Mouse (Mus musculus): ENCODE data around the gene Mrpl58. TPM values are rescaled to one million over a fixed set of nuclear protein-coding genes. Genes with fewer than 3 reads are reported as not detected.

The Mrpl58 gene
- polyA plus RNA-seq (2015; fragmentation: Nextera tagmentation; extraction: Ambion mirVana), result 225 and 232 TPM in 2 replicates

DNA sequence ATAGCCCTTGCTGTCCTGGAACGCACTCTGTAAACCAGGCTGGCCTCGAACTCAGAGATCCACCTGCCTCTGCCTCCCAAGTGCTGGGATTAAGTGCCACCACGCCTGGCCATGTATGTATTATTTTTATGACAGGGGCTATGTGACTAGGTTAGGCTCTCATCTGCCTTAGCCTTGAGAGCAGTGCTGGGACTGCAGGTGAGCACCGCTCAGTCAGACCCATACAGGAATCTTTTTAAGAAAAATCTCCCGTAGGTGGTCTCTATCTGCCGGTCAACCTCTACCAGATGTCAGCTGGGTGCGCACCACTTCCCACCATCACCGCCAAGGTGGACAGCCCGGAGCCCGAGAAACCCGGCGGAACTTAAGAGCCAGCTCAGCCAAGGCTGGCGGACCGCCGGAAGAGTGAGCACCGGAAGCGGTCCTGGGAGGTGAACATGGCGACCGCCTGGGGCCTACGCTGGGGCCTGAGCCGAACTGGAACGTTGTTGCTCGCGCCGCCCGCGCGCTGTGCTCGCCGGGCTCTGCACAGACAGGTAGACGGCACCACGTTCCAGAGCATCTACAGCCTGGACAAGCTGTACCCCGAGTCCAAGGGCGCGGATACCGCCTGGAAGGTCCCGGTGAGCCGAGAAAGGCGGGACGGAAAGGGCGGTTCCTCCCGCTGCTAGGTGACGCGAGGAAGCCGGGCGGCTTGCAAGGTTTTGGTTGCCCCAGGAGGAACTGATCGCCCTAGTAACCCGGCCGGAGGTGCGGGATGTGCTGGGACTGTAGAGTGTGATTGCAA lies at the start of gene Mrpl58:
Gene Mrpl58, plus strand, starts transcription at position 415 of the 787 bp plus-strand sequence.
- WGBS, result 2% methylated on average over 50 of the region's 50 CpGs
- Histone ChIP-seq H3K27me3 (ENCODE audit: insufficient read depth, low read length) (no peaks in the 10 kb centered on the region), H3K4me3 (replicated peaks; ENCODE audit: low read depth, low read length) (peak within 1 kb of the TSS; percentile 84), H3K36me3 (ENCODE audit: insufficient read depth, low read length) (0 out of 2 replicates have a peak, but pooled peaks cover 6% of the 10 kb centered on the region), H3K9me3 (replicated peaks; ENCODE audit: low read length) (no peaks in the 10 kb centered on the region), H3K4me2 (ENCODE audit: low read length) (peak within 1 kb of the TSS; percentile 90), H3K4me1 (replicated peaks; ENCODE audit: insufficient read depth, low read length) (peaks cover 8% of the 10 kb centered on the region; the same call in 1 of the 2 replicates), H3K9ac (ENCODE audit: low read depth, low read length) (peak within 1 kb of the TSS; percentile 92), H3K27ac (peak within 1 kb of the TSS; percentile 82)
- ATAC-seq (replicated peaks; ENCODE audit: low FRiP score, low read depth), result peak; percentile 87
- DNase-seq (ENCODE audit: low spot score), result peak; percentile 91
- no peak for TF ChIP-seq CTCF (IDR thresholded peaks at IDR 0.05; ENCODE audit: low read depth)

DNA sequence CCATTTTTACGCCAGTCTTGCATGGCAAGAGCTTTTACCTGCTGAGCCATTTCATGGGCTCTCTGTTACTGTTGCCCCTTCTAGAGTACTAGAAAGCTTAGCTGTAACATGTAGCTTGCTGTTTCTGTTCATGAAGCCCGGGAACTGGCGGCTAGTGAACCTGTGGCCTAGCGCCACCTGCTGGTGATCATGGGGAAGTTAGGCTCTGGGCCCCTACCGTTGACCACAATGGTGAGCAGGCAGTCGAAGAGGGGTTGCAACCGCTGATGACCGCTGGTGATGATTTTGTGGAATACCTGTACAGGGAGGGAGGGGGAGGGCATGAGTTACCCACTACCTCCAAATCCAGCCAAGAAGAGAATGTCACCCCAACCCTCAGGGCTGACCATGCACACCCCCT lies 49.4 kb upstream of the Mrpl58 start:
- Histone ChIP-seq H3K27me3 (ENCODE audit: insufficient read depth, low read length) (no peaks in the 10 kb centered on the region), H3K27ac (no peak overlapping the region), H3K4me2 (ENCODE audit: low read length) (no peak overlapping the region), H3K4me1 (replicated peaks; ENCODE audit: insufficient read depth, low read length) (0 out of 2 replicates have a peak, but pooled peaks cover 4% of the 10 kb centered on the region), H3K9ac (ENCODE audit: low read depth, low read length) (no peak overlapping the region), H3K9me3 (replicated peaks; ENCODE audit: low read length) (no peaks in the 10 kb centered on the region), H3K4me3 (replicated peaks; ENCODE audit: low read depth, low read length) (no peak overlapping the region), H3K36me3 (ENCODE audit: insufficient read depth, low read length) (no peaks in the 10 kb centered on the region)
- TF ChIP-seq CTCF (IDR thresholded peaks at IDR 0.05; ENCODE audit: low read depth), result peak; percentile 97
- 8% methylated on average over 8 of the region's 8 CpGs for WGBS
- peak; percentile 91 for DNase-seq (ENCODE audit: low spot score)
- ATAC-seq (replicated peaks; ENCODE audit: low FRiP score, low read depth), result 0 out of 2 replicates have a peak, but pooled peaks have one; percentile 4

DNA sequence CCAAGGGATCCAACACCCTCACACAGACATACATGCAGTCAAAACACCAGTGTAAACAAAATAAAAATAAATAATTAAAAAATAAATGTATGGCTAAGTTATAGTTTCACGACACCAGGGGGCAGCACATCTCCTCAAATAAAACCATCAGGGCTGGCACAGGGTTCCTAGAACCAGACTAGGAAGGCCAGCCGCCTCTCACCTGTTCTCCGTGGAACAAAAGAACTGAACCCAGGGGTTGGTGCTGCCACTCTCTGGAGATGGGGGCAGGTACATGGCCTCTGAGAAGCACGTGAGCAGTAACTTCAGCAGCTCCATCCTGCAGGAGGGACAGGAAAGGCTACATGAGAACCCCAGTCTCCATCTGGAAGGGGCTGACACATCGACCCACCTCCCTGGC lies 45.1 kb upstream of the Mrpl58 start:
- peak; percentile 75 for TF ChIP-seq CTCF (IDR thresholded peaks at IDR 0.05; ENCODE audit: low read depth)
- Histone ChIP-seq H3K36me3 (ENCODE audit: insufficient read depth, low read length) (no peaks in the 10 kb centered on the region), H3K27me3 (ENCODE audit: insufficient read depth, low read length) (no peaks in the 10 kb centered on the region), H3K4me1 (replicated peaks; ENCODE audit: insufficient read depth, low read length) (0 out of 2 replicates have a peak, but pooled peaks cover 4% of the 10 kb centered on the region), H3K9ac (ENCODE audit: low read depth, low read length) (no peak overlapping the region), H3K9me3 (replicated peaks; ENCODE audit: low read length) (no peaks in the 10 kb centered on the region), H3K27ac (no peak overlapping the region), H3K4me3 (replicated peaks; ENCODE audit: low read depth, low read length) (no peak overlapping the region), H3K4me2 (ENCODE audit: low read length) (no peak overlapping the region)
- 16% methylated on average over 5 of the region's 5 CpGs for WGBS
- peak; percentile 92 for DNase-seq (ENCODE audit: low spot score)
- 0 out of 2 replicates have a peak, but pooled peaks have one; percentile 37 for ATAC-seq (replicated peaks; ENCODE audit: low FRiP score, low read depth)

DNA sequence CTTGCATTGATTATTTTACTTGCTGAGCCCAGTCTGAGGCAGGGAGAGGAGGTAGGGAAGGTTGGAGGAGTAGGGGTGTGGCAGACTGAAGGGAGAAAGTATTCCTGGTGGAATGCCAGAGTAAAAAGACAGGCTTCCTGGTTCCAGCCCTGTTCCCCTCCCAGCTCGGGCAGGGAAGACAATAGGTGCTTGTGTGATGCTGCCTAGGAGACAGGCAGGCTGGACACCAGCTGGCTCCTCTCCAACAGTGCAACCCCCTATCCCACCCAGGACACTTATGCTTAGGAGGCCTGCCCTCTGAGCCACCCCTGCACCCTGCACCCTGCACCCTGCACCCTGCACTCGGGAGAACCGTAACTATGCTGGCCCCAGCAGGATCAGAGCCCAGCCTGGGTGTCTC lies 44.3 kb upstream of the Mrpl58 start:
- no peak overlapping the region for H3K4me3 ChIP-seq (replicated peaks; ENCODE audit: low read depth, low read length)
- WGBS, result 47% methylated on average over 3 of the region's 3 CpGs
- H3K27ac ChIP-seq, result no peak overlapping the region
- no peaks in the 10 kb centered on the region for H3K36me3 ChIP-seq (ENCODE audit: insufficient read depth, low read length)
- H3K9me3 ChIP-seq (replicated peaks; ENCODE audit: low read length), result no peaks in the 10 kb centered on the region
- no peak overlapping the region; the same call in 1 of the 2 replicates for H3K9ac ChIP-seq (ENCODE audit: low read depth, low read length)
- no peak for DNase-seq (ENCODE audit: low spot score)
- H3K27me3 ChIP-seq (ENCODE audit: insufficient read depth, low read length), result no peaks in the 10 kb centered on the region
- 0 out of 2 replicates have a peak, but pooled peaks cover 4% of the 10 kb centered on the region for H3K4me1 ChIP-seq (replicated peaks; ENCODE audit: insufficient read depth, low read length)
- TF ChIP-seq CTCF (IDR thresholded peaks at IDR 0.05; ENCODE audit: low read depth), result no peak
- H3K4me2 ChIP-seq (ENCODE audit: low read length), result no peak overlapping the region
- no peak for ATAC-seq (replicated peaks; ENCODE audit: low FRiP score, low read depth)

DNA sequence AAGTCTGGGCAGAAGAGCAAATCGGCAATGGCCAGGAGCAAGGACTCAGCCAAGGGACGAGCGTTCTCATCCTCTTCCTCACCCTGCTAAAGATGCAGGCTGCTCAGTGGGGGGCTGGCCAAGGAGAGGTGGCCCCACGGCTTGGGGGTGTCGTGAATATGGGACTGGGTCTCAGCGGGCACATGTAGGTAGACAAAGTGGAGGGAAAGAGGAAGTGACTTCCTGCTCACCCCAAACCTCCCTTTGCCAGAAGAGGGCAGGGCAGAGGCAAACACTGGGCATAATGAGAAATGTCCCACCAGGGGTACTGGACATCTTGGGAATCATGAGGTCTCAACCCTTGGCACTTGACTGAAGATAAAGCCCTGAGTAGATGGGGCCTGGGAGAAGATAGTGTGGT lies 43.8 kb upstream of the Mrpl58 start:
- TF ChIP-seq CTCF (IDR thresholded peaks at IDR 0.05; ENCODE audit: low read depth), result peak; percentile 45
- no peak overlapping the region; the same call in 1 of the 2 replicates for H3K9ac ChIP-seq (ENCODE audit: low read depth, low read length)
- no peak overlapping the region for H3K4me3 ChIP-seq (replicated peaks; ENCODE audit: low read depth, low read length)
- ATAC-seq (replicated peaks; ENCODE audit: low FRiP score, low read depth) (no peak), DNase-seq (ENCODE audit: low spot score) (no peak)
- 0 out of 2 replicates have a peak, but pooled peaks cover 4% of the 10 kb centered on the region for H3K4me1 ChIP-seq (replicated peaks; ENCODE audit: insufficient read depth, low read length)
- H3K4me2 ChIP-seq (ENCODE audit: low read length), result no peak overlapping the region
- no peaks in the 10 kb centered on the region for H3K27me3 ChIP-seq (ENCODE audit: insufficient read depth, low read length)
- no peak overlapping the region for H3K27ac ChIP-seq
- WGBS, result 72% methylated on average over 6 of the region's 6 CpGs
- H3K36me3 ChIP-seq (ENCODE audit: insufficient read depth, low read length), result no peaks in the 10 kb centered on the region
- no peaks in the 10 kb centered on the region for H3K9me3 ChIP-seq (replicated peaks; ENCODE audit: low read length)

DNA sequence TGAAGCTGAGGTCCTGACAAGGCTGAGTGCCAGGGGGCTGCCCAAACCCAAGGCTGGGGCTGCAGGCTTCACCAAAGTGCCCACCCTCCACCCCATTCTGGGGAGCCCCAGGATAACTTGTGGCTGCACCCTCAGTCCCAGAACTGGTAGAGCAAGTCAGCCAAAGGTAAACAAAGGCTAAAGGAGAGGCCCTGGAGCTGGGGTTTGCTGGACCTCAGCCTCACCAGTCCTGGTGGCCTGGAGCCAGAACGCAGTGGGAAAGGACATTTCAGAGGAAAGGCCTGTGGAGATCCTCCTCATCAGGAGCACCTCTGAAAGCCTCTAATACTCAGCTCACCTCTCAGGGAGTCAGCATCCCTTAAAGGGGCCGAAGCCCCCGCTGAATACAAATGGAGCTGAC lies 39.4 kb upstream of the Mrpl58 start:
- TF ChIP-seq CTCF (IDR thresholded peaks at IDR 0.05; ENCODE audit: low read depth), result no peak
- no peak overlapping the region for H3K4me3 ChIP-seq (replicated peaks; ENCODE audit: low read depth, low read length)
- no peak overlapping the region for H3K27ac ChIP-seq
- H3K9me3 ChIP-seq (replicated peaks; ENCODE audit: low read length), result no peaks in the 10 kb centered on the region
- DNase-seq (ENCODE audit: low spot score), result no peak
- ATAC-seq (replicated peaks; ENCODE audit: low FRiP score, low read depth), result no peak
- peaks cover 5% of the 10 kb centered on the region; the same call in 1 of the 2 replicates for H3K27me3 ChIP-seq (ENCODE audit: insufficient read depth, low read length)
- no peak overlapping the region for H3K4me2 ChIP-seq (ENCODE audit: low read length)
- H3K4me1 ChIP-seq (replicated peaks; ENCODE audit: insufficient read depth, low read length), result peaks cover 6% of the 10 kb centered on the region
- WGBS, result 85% methylated on average over 3 of the region's 3 CpGs
- H3K9ac ChIP-seq (ENCODE audit: low read depth, low read length), result no peak overlapping the region
- no peaks in the 10 kb centered on the region for H3K36me3 ChIP-seq (ENCODE audit: insufficient read depth, low read length)

Measured in kidney, postnatal 0 days (tissue).